36 mouse cellular contexts compared by ENCODE assay signal in genomic region chr12:4556891-4557290, GRCm38 (mm10). TPM values are rescaled to one million over a fixed set of nuclear protein-coding genes. Genes with fewer than 3 reads are reported as not detected.
A peak's percentile ranks its signal among the peaks of the same experiment; 100 is the strongest.
DNase-seq lines count a peak whose midpoint lies in the region; ATAC-seq and TF ChIP-seq lines count a peak whose summit lies in the region.
"Had no signal": no experiment of that assay in that cellular context is flagged by ENCODE, and none has a peak within 500 bp of the region (broad histone marks: within the 10 kb centered on the region; RNA-seq: fewer than 3 reads in every experiment).

No protein-coding gene starts in this region.

- TF ChIP-seq CTCF in E14TG2a.4 (conservative IDR thresholded peaks at IDR 0.05; ENCODE audit: low read length): no peak
- no peak for TF ChIP-seq CTCF in midbrain, postnatal 0 days (IDR thresholded peaks at IDR 0.05)

- peaks cover 62% of the 10 kb centered on the region for H3K4me1 ChIP-seq in E14TG2a.4 (replicated peaks; ENCODE audit: low read depth, low read length)
- no peaks in the 10 kb centered on the region for H3K4me1 ChIP-seq in midbrain, postnatal 0 days (ENCODE audit: insufficient read depth, low read length)
- H3K4me1 ChIP-seq: embryonic facial prominence, embryonic 12.5 days; forebrain, embryonic 12.5 days had no signal

- no peak overlapping the region for H3K27ac ChIP-seq in midbrain, postnatal 0 days (ENCODE audit: low read depth, low read length)
- H3K27ac ChIP-seq: embryonic facial prominence, embryonic 12.5 days; embryonic facial prominence, embryonic 15.5 days; forebrain, embryonic 12.5 days; gastrocnemius, adult 2 months; heart, embryonic 15.5 days; hindbrain, embryonic 14.5 days; hindbrain, postnatal 0 days had no signal

- no peaks in the 10 kb centered on the region for H3K27me3 ChIP-seq in E14TG2a.4 (ENCODE audit: insufficient read depth, low read length)
- no peaks in the 10 kb centered on the region for H3K27me3 ChIP-seq in midbrain, postnatal 0 days (ENCODE audit: insufficient read depth, low read length)
- H3K27me3 ChIP-seq: embryonic facial prominence, embryonic 12.5 days; embryonic facial prominence, embryonic 15.5 days; forebrain, embryonic 12.5 days; heart, embryonic 12.5 days; heart, embryonic 15.5 days had no signal

- WGBS in midbrain, postnatal 0 days: 86% methylated on average over 9 of the region's 9 CpGs

- no peak overlapping the region for H3K9ac ChIP-seq in midbrain, postnatal 0 days (replicated peaks; ENCODE audit: low read length, poor library complexity, severe bottlenecking)
- H3K9ac ChIP-seq: embryonic facial prominence, embryonic 12.5 days; embryonic facial prominence, embryonic 15.5 days; forebrain, embryonic 12.5 days; heart, embryonic 12.5 days; heart, embryonic 15.5 days; hindbrain, embryonic 14.5 days had no signal

- no peak for ATAC-seq in erythroblast, adult 5-6 weeks (replicated peaks; ENCODE audit: low FRiP score, poor library complexity, severe bottlenecking)
- no peak for ATAC-seq in midbrain, postnatal 0 days (ENCODE audit: low FRiP score)
- ATAC-seq: forebrain, embryonic 16.5 days; hindbrain, postnatal 0 days; intestine, postnatal 0 days had no signal

- peaks cover 10% of the 10 kb centered on the region for H3K36me3 ChIP-seq in E14TG2a.4 (ENCODE audit: insufficient read depth, low read length)
- no peaks in the 10 kb centered on the region for H3K36me3 ChIP-seq in midbrain, postnatal 0 days (ENCODE audit: insufficient read depth, low read length)
- H3K36me3 ChIP-seq: embryonic facial prominence, embryonic 12.5 days; embryonic facial prominence, embryonic 15.5 days; forebrain, embryonic 12.5 days; G1E; heart, embryonic 12.5 days; heart, embryonic 15.5 days had no signal

- DNase-seq in ES-CJ7 (ENCODE audit: low read depth, low spot score) (peak; percentile 97), NIH3T3 (ENCODE audit: low read depth) (peak; percentile 26), ZHBTc4 (ENCODE audit: low read depth, low spot score) (peak; percentile 97)
- no peak for DNase-seq in embryo, embryonic 10 days (ENCODE audit: low spot score)
- no peak for DNase-seq in cerebellum, adult 11-12 months
- no peak for DNase-seq in midbrain, postnatal 0 days (ENCODE audit: low spot score)
- DNase-seq: adrenal gland, postnatal 10 days; adrenal gland, postnatal 36 days; cerebellum, adult 2 months; cerebellum, adult 9-11 months; cerebellum, postnatal 36 days; gastrocnemius, adult 2 months; gastrocnemius, postnatal 14 days; heart, postnatal 36 days; kidney, adult 2 months had no signal

- peak overlapping the region; percentile 5; the same call in 1 of the 2 replicates for H3K4me3 ChIP-seq in E14TG2a.4 (replicated peaks; ENCODE audit: low read length)
- H3K4me3 ChIP-seq in midbrain, postnatal 0 days (ENCODE audit: low read depth, low read length): no peak overlapping the region
- H3K4me3 ChIP-seq: embryonic facial prominence, embryonic 12.5 days; embryonic facial prominence, embryonic 15.5 days; erythroblast, embryonic 14.5 days; forebrain, embryonic 12.5 days; gastrocnemius, adult 2 months; heart, embryonic 12.5 days; heart, embryonic 15.5 days had no signal

- peaks cover 27% of the 10 kb centered on the region for H3K9me3 ChIP-seq in E14TG2a.4 (ENCODE audit: low read length)
- H3K9me3 ChIP-seq in midbrain, postnatal 0 days (ENCODE audit: low read length): no peaks in the 10 kb centered on the region
- H3K9me3 ChIP-seq: embryonic facial prominence, embryonic 12.5 days; embryonic facial prominence, embryonic 15.5 days; forebrain, embryonic 12.5 days; G1E; heart, embryonic 12.5 days; heart, embryonic 15.5 days had no signal

- no peak overlapping the region for H3K4me2 ChIP-seq in midbrain, postnatal 0 days (ENCODE audit: low read depth, low read length, poor library complexity, severe bottlenecking)
- H3K4me2 ChIP-seq: embryonic facial prominence, embryonic 12.5 days; embryonic facial prominence, embryonic 15.5 days; forebrain, embryonic 12.5 days; heart, embryonic 12.5 days; heart, embryonic 15.5 days; hindbrain, embryonic 14.5 days had no signal

RNA-seq across cellular contexts. Expression of gene Itsn2, which starts 35.5 kb away (rescaled TPM):
- total RNA-seq in erythroblast, adult 5-6 weeks (2015; ENCODE audit: low replicate concordance): 27.1 and 53.5 TPM in 2 replicates
- total RNA-seq in erythroblast, adult 5-6 weeks (2017; ENCODE audit: low replicate concordance): 53.4 and 60.5 TPM in 2 replicates
- 23.4 and 27.1 TPM in 2 replicates for total RNA-seq in midbrain, postnatal 0 days (2014; rRNA removed)
- 19.7 and 20.6 TPM in 2 replicates for polyA plus RNA-seq in midbrain, postnatal 0 days (2015; fragmentation: Nextera tagmentation; extraction: Ambion mirVana)

RNA-seq across cellular contexts. Expression of gene Gm3625, which starts 35.8 kb away (rescaled TPM):
- not detected in 2 replicates for total RNA-seq in erythroblast, adult 5-6 weeks (2015; ENCODE audit: low replicate concordance)
- total RNA-seq in erythroblast, adult 5-6 weeks (2017; ENCODE audit: low replicate concordance): not detected in 2 replicates
- not detected in 2 replicates for total RNA-seq in midbrain, postnatal 0 days (2014; rRNA removed)
- not detected in 2 replicates for polyA plus RNA-seq in midbrain, postnatal 0 days (2015; fragmentation: Nextera tagmentation; extraction: Ambion mirVana)
- total RNA-seq: adrenal gland, adult 18-20 months; adrenal gland, postnatal 10 days; adrenal gland, postnatal 36 days; G1E; gastrocnemius, adult 2 months; gastrocnemius, postnatal 14 days; gastrocnemius, postnatal 4 days; heart, adult 18-20 months; heart, postnatal 10 days; heart, postnatal 36 days; hindbrain, postnatal 0 days had no signal
- polyA plus RNA-seq: cerebellum, adult 2 months; cortical plate, adult 2 months; embryonic facial prominence, embryonic 12.5 days; embryonic facial prominence, embryonic 15.5 days; erythroblast, embryonic 14.5 days; forebrain, embryonic 12.5 days; forebrain, embryonic 16.5 days; G1E; heart, embryonic 12.5 days; heart, embryonic 15.5 days; hindbrain, embryonic 11.5 days; hindbrain, embryonic 14.5 days; hindbrain, postnatal 0 days; intestine, embryonic 14.5 days; intestine, postnatal 0 days; kidney, adult 2 months; kidney, embryonic 14.5 days had no signal

Comparison
In these comparisons a context has a peak if more than half of its experiments do, and no peak if none do; other contexts are left out.
1. DNase-seq: peak in ES-CJ7 (single experiment), NIH3T3 (single experiment) and ZHBTc4 (single experiment); none in embryo, embryonic 10 days (single experiment), cerebellum, adult 11-12 months (single experiment) and midbrain, postnatal 0 days (single experiment).